ENCODE assay signal across 8 mouse cellular contexts in the genomic region with DNA sequence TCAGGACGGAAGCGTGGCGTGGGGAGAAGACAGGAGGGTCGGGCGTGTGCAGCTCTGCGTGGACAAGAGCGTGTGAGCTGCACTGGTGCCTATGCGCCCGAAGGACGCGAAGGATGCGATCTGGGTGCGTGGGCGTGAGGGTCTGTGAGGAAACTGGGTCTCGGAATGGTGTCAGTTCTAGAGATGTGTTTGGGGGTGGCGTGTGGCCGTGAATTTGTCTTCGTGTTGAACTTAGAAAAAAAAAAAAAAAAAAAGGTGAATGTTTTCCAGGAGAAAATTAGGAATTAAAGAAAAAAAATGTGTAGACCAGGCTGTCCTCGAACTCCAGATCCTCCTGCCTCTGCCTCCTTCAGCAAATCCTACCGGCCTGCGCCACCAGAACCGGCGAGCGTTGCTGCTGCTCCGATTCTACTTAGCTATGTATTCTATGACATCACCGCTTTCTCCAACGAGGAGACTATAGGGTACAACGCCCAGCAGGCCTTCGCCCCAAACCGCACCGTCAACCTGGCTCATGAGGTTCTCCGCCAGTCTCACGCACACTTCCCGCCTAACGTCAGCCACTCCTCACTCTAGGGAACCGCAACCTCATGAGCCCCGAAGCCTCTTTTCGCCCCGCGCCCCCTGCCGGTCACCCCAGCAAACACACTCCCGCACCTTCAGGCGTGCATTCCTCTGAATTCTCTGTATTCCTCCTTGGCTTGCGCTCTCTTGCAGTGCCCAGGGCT. TPM values are rescaled to one million over a fixed set of nuclear protein-coding genes. Genes with fewer than 3 reads are reported as not detected.
DNase-seq lines count a peak whose midpoint lies in the region; ATAC-seq lines count a peak whose summit lies in the region.
"Not testable (repeated sequence)": the region's sequence is repeated elsewhere in the genome, so short reads cannot be mapped to it uniquely, and the experiment has no call there.

No protein-coding gene starts in this region.

- ATAC-seq in intestine, embryonic 15.5 days: peak; percentile 75

- H3K9me3 ChIP-seq in intestine, embryonic 15.5 days: not testable (repeated sequence)

- peak overlapping the region; percentile 51 for H3K4me2 ChIP-seq in intestine, embryonic 15.5 days (replicated peaks)

- H3K36me3 ChIP-seq in intestine, embryonic 15.5 days: not testable (repeated sequence)

- intact Hi-C loops in left cerebral cortex, postnatal 25 days (cut with DNase I): loop anchor here (2.0 to 10.0 kb wide), 2 partner anchors 78 to 774 kb away; a partner anchor contains a TSS

- H3K27ac ChIP-seq in intestine, embryonic 15.5 days: peak overlapping the region; percentile 85

- peak overlapping the region; percentile 59 for H3K9ac ChIP-seq in intestine, embryonic 15.5 days

- not testable (repeated sequence) for H3K27me3 ChIP-seq in intestine, embryonic 15.5 days (replicated peaks)

- DNase-seq in adrenal gland, adult 2 months: peak; percentile 88
- DNase-seq in embryo, embryonic 11 days: peak; percentile 75
- DNase-seq in gastrocnemius, postnatal 25 days: peak; percentile 74
- peak; percentile 89 to 95 for DNase-seq in left cerebral cortex, postnatal 25 days (ENCODE audit: low spot score in 2 of 2)
- DNase-seq in mesoderm, embryonic 11.5 days (ENCODE audit: low read depth, low spot score): peak; percentile 90
- DNase-seq in right cerebral cortex, postnatal 25 days: peak; percentile 85
- peak; percentile 87 to 88 for DNase-seq in urinary bladder, postnatal 36 days (ENCODE audit: low spot score in 2 of 2)

- WGBS in intestine, embryonic 15.5 days: under 1% methylated on average over 44 of the region's 44 CpGs

- not testable (repeated sequence) for H3K4me1 ChIP-seq in intestine, embryonic 15.5 days (replicated peaks)

- peak overlapping the region; percentile 63 for H3K4me3 ChIP-seq in intestine, embryonic 15.5 days (replicated peaks)

RNA-seq across cellular contexts. Expression of a gene that starts 28.4 kb away (rescaled TPM):
- total RNA-seq in adrenal gland, adult 2 months (2021): under 1 TPM; 0.23 to 0.31 TPM
- polyA plus RNA-seq in adrenal gland, adult 2 months (2012; rRNA removed): 0.08 and 0.16 TPM in 2 replicates
- total RNA-seq in gastrocnemius, postnatal 25 days (2021): not detected
- polyA plus RNA-seq in intestine, embryonic 15.5 days (2015; fragmentation: Nextera tagmentation; extraction: Ambion mirVana): 0.30 and 0.34 TPM in 2 replicates
- total RNA-seq in left cerebral cortex, postnatal 25 days (2021): not detected

RNA-seq across cellular contexts. Expression of a gene that starts 37.7 kb away (rescaled TPM):
- not detected for total RNA-seq in adrenal gland, adult 2 months (2021)
- polyA plus RNA-seq in adrenal gland, adult 2 months (2012; rRNA removed): not detected in 2 replicates
- total RNA-seq in gastrocnemius, postnatal 25 days (2021): not detected
- not detected in 2 replicates for polyA plus RNA-seq in intestine, embryonic 15.5 days (2015; fragmentation: Nextera tagmentation; extraction: Ambion mirVana)
- total RNA-seq in left cerebral cortex, postnatal 25 days (2021): not detected

Comparison
In these comparisons a context has a peak if more than half of its experiments do, and no peak if none do; other contexts are left out.
1. Peak in every context shown above with its lines: DNase-seq, ATAC-seq, H3K4me3 ChIP-seq and H3K27ac ChIP-seq.